Mouse (Mus musculus) lung, embryonic 14.5 days (tissue): ENCODE measurements around the gene Robo3. TPM values are rescaled to one million over a fixed set of nuclear protein-coding genes. Genes with fewer than 3 reads are reported as not detected.
A peak's percentile ranks its signal among the peaks of the same experiment; 100 is the strongest.

Source experiments
- ATAC-seq: fragments of 200-750 bp; cut with Nextera tagmentation; 2 replicates; pipeline ENCODE4 v1.8.0; 2017; ENCODE audit warnings: mild to moderate bottlenecking, moderate TSS enrichment, moderate library complexity; ENCODE audit not compliant: insufficient read depth
- DNase-seq: peaks from one replicate; pipeline ENCODE4 v3.0.0-alpha.2; 2015
- H3K27ac ChIP-seq: fragments of 300-500 bp; sonication (generic); 2 replicates; pipeline ENCODE4 v1.5.1; 2014; ENCODE audit warnings: low read depth, mild to moderate bottlenecking, moderate library complexity
- H3K27me3 ChIP-seq: fragments of 300-500 bp; sonication (generic); 2 replicates; pipeline ENCODE4 v1.6.1; 2014; ENCODE audit warnings: low read length, control low read depth; ENCODE audit not compliant: insufficient read depth
- H3K36me3 ChIP-seq: fragments of 300-500 bp; sonication (generic); 2 replicates; pipeline ENCODE4 v1.6.1; 2014; ENCODE audit warnings: control low read depth; ENCODE audit not compliant: insufficient read depth
- H3K4me1 ChIP-seq: fragments of 300-500 bp; sonication (generic); 2 replicates; pipeline ENCODE4 v1.6.1; 2014; ENCODE audit warnings: antibody characterized with exemption, control low read depth; ENCODE audit not compliant: insufficient read depth
- H3K4me2 ChIP-seq: fragments of 300-500 bp; sonication (generic); 2 replicates; pipeline ENCODE4 v1.6.1; 2014; ENCODE audit warnings: mild to moderate bottlenecking
- H3K4me3 ChIP-seq: fragments of 300-500 bp; sonication (generic); 2 replicates; pipeline ENCODE4 v1.5.1; 2014; ENCODE audit warnings: low read depth, low read length
- H3K9ac ChIP-seq: fragments of 300-500 bp; sonication (generic); 2 replicates; pipeline ENCODE4 v1.6.1; 2014
- H3K9me3 ChIP-seq: fragments of 300-500 bp; sonication (generic); 2 replicates; pipeline ENCODE4 v1.6.1; 2016; ENCODE audit warnings: low read depth, low read length, control low read depth
- CTCF ChIP-seq: IDR thresholded peaks from 2 replicates; pipeline ENCODE4 v1.5.1; 2016; ENCODE audit warnings: antibody characterized with exemption, low read depth
- WGBS: fragments of 180-500 bp; shearing (Covaris S2); extraction: QIAGEN DNeasy Blood & Tissue Kit; methylation state at CpG from one replicate; pipeline ENCODE4 v1.1.7; 2014; 5-methylcytosine and 5-hydroxymethylcytosine counted together
- polyA plus RNA-seq: library from polyadenylated mRNA; unstranded; fragments of >200 nt; fragmentation: Nextera tagmentation; extraction: Ambion mirVana; gene quantifications from 2 replicates; pipeline ENCODE4 v1.2.1, GENCODE M21; 2014

Gene Robo3
- polyA plus RNA-seq, 1 experiment from 2014 or later = 0.41 TPM

DNA sequence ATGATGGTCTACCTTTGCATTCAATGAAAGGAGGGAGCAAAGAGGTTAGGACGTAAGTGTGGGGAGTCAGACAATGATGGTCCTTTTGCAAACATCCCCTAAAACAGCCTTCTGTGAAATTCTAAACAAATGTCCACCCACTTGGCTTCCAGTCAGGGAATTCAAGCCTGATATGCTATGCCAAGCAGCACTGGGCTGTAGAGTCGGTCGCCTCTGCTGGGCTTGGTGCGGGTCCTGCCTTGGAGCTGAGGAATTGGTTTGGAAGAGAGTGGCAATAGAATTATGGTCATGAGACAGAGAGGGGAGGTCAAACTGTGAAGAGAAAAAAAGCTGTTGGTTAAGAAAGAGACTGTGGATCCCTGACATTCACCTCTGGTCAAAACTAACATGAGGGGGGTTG, 20.3 kb upstream of the Robo3 start:
- no peak overlapping the region for H3K4me3 ChIP-seq
- DNase-seq (peak; percentile 65), ATAC-seq (0 out of 2 replicates have a peak, but pooled peaks have one; percentile 23)
- no peak overlapping the region for H3K4me2 ChIP-seq
- H3K4me1 ChIP-seq = no peaks in the 10 kb centered on the region; the same call in 1 of the 2 replicates
- H3K36me3 ChIP-seq = no peaks in the 10 kb centered on the region
- H3K27me3 ChIP-seq = peaks cover 71% of the 10 kb centered on the region
- no peak overlapping the region for H3K27ac ChIP-seq
- TF ChIP-seq CTCF = no peak
- WGBS = 27% methylated on average over 4 of the region's 4 CpGs
- no peaks in the 10 kb centered on the region for H3K9me3 ChIP-seq
- no peak overlapping the region for H3K9ac ChIP-seq

DNA sequence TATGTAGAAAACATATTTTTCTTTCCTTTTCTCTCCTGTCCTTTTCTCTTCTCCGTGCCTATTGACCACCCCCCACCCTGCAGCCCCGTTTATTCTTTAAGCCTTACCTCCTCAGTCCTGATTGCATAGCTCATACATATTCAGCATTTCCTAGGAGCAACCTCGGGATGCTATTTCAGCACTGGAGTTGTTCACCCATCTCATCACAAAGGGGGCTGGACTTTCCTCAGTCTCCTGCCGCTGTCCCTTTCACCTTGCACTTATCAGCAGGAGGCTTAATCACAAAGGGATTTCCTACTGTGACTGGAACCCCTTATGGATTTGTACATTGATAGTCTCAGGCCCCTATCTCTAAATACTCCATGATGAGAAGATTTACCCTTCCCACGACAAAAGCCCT, 19.4 kb upstream of the Robo3 start:
- Histone ChIP-seq H3K27me3 (peaks cover 61% of the 10 kb centered on the region), H3K4me2 (no peak overlapping the region), H3K9me3 (no peaks in the 10 kb centered on the region), H3K4me1 (no peaks in the 10 kb centered on the region; the same call in 1 of the 2 replicates), H3K4me3 (no peak overlapping the region), H3K36me3 (no peaks in the 10 kb centered on the region), H3K27ac (no peak overlapping the region), H3K9ac (no peak overlapping the region)
- ATAC-seq (no peak), DNase-seq (no peak)
- no peak for TF ChIP-seq CTCF
- WGBS = 2% methylated on average over 5 of the region's 5 CpGs

DNA sequence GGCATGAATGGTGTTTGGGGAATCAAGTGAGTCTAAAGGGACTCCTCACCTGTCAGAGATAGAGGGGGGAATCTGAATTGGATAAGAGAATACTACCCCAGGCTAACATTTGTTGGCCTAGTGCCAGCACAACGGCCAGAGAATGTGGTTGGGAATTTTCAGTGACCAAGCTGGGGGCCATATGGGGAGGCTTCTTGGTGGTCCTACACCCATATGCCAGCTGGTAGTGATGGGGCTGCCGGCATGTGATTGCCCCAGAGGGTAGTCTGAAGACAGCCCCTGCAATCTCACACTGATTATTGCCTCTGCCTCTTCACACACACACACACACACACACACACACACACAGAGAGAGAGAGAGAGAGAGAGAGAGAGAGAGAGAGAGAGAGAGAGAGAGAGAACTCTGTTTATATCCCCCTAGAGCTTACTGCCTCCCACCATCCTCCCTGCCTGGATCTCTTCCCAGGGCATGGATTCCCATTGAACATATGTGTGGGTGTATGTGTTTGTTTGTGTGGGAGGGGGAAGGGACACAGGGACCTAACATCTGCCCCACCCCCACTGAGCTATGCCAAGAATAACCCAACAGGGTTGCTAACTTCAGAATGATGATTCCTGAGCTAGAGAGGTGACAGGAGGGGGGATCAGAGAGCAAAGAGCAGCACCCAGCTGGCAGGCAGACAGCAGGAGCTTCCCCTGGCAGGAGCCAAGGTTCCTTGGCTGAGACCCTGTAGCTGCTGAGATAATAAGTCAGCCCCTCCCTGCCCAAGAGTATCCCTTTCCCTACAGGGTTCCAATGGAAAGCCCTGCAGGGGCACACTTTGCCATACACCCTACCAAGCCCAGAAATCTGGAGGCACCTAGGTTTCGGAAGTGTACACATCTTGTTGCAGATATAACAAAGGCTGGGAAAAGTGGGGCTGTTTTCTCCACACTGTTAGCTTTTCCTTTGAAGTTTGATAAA, 5.0 kb upstream of the Robo3 start:
- DNase-seq (peak; percentile 50), ATAC-seq (peak; percentile 55; the same call in 1 of the 2 replicates)
- Histone ChIP-seq H3K4me3 (no peak overlapping the region), H3K27me3 (peaks cover 31% of the 10 kb centered on the region), H3K27ac (no peak overlapping the region), H3K9ac (no peak overlapping the region), H3K4me2 (no peak overlapping the region), H3K9me3 (no peaks in the 10 kb centered on the region), H3K36me3 (no peaks in the 10 kb centered on the region), H3K4me1 (0 out of 2 replicates have a peak, but pooled peaks cover under 1% of the 10 kb centered on the region)
- 24% methylated on average over 3 of the region's 3 CpGs for WGBS
- TF ChIP-seq CTCF = no peak

DNA sequence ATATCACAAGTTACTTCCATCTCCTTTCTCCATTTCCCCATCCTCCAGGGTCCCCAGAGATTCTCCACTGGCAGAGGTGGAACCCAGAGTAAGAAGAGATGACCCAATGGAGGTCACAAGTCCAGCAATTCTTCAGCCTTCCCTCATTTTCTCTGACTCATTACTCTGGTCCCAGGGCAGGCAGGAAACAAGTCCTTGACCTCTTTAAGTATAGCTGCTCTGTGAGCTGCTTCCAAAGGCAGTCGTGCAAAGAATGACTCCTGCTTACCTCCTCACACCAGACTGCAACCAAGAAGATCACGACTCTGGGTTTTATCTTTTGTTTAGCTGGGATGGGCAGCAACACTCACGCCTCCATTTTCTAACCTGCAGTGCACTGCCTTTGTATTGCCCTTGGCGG, 2.6 kb upstream of the Robo3 start:
- WGBS = 14% methylated on average over 4 of the region's 4 CpGs
- peaks cover 55% of the 10 kb centered on the region for H3K27me3 ChIP-seq

DNA sequence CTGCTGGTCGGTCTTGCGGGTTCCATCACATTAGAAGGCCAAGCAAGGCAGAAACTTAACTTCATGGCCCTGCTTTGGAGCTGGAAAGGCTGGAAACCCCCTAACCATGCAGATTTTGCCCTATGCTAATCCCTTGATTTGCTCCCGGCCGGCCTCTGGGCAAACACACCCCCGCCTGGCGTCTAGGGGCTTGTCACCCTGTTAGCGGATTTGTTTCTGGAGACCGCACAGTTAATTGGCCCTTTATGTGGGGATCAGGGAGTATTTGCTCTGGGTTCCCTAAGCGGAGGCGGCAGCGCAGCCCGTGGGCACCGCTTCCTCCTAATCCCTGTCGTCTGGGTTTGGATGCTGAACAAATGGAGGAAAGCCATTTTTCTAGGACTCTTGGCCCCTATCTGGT, 1.9 kb upstream of the Robo3 start:
- WGBS = 3% methylated on average over 14 of the region's 14 CpGs
- ATAC-seq (no peak), DNase-seq (no peak)
- Histone ChIP-seq H3K4me1 (0 out of 2 replicates have a peak, but pooled peaks cover 3% of the 10 kb centered on the region), H3K9ac (no peak overlapping the region), H3K27me3 (peaks cover 60% of the 10 kb centered on the region), H3K27ac (no peak overlapping the region), H3K36me3 (no peaks in the 10 kb centered on the region), H3K4me2 (no peak overlapping the region), H3K9me3 (no peaks in the 10 kb centered on the region), H3K4me3 (no peak overlapping the region)
- TF ChIP-seq CTCF = no peak

More for the DNA sequence above, 2.6 kb upstream of the Robo3 start:
- Histone ChIP-seq H3K9me3 (no peaks in the 10 kb centered on the region), H3K9ac (no peak overlapping the region), H3K36me3 (no peaks in the 10 kb centered on the region), H3K27ac (no peak overlapping the region), H3K4me1 (0 out of 2 replicates have a peak, but pooled peaks cover 3% of the 10 kb centered on the region), H3K4me3 (no peak overlapping the region), H3K4me2 (no peak overlapping the region)
- DNase-seq (no peak), ATAC-seq (no peak)
- TF ChIP-seq CTCF = no peak

DNA sequence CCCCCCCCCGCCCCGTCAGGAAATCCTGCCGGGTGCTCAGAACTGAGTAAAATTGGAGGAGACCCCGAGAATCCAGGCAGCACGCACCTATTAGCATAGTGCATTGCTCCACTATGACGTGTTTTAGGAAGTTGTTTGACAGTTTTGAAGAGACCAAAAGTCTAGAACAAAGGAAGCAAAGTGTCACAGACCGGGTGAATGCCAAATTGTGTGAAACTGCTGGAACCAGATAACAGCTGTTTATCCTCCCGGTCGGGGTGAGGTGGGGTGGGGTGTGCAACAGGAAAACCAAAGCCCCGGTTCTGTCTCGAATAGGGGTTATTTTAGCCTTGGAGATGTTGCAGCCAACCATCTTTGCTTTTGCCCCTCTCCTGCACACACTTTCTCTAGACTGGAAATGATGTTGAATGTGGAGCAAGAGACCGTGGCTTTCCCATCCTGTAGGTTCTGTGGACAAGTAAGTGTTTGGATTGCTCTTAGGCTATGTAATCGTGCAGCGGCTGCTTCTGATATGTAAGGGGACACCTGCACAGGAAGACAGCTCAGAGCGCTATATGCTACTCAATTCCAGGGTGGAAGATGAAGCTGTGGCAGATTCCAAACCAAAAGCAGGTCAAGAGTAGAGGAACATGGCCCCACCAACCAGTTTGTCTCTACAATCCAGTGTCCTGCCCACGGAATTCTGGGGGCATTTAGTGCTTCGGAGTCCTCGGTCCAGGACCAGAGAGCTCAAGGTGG, 946 bp upstream of the Robo3 start:
- Histone ChIP-seq H3K27ac (no peak overlapping the region), H3K27me3 (peaks cover 70% of the 10 kb centered on the region), H3K9me3 (no peaks in the 10 kb centered on the region), H3K4me2 (peak overlapping the region; percentile 65), H3K9ac (no peak overlapping the region), H3K36me3 (no peaks in the 10 kb centered on the region), H3K4me1 (0 out of 2 replicates have a peak, but pooled peaks cover 3% of the 10 kb centered on the region), H3K4me3 (0 out of 2 replicates have a peak overlapping the region, but pooled peaks have one; percentile 33)
- WGBS = 1% methylated on average over 18 of the region's 18 CpGs
- no peak for TF ChIP-seq CTCF
- ATAC-seq (peak; percentile 22; the same call in 1 of the 2 replicates), DNase-seq (peak; percentile 72)
